Mouse (Mus musculus) urinary bladder, postnatal 36 days (tissue): ENCODE data around the gene Cend1.
"Not testable (repeated sequence)": the region's sequence is repeated elsewhere in the genome, so short reads cannot be mapped to it uniquely, and the experiment has no call there.

Experiments
- DNase-seq, 2 experiments: peaks; one replicate each; pipeline ENCODE4 v3.0.0; 2022; ENCODE audit warnings: low spot score in 2 of 2, mixed read lengths in 1 of 2

Cend1 gene

GRCm38 (mm10) chr7:141464603-141465201 lies 35.4 kb upstream of the Cend1 start:
- DNase-seq = no peak

GRCm38 (mm10) chr7:141463824-141464602 lies 34.7 kb upstream of the Cend1 start:
- DNase-seq = no peak

- DNase-seq = no peak
Measured at GRCm38 (mm10) chr7:141462333-141462821, 33.1 kb upstream of the Cend1 start.

GRCm38 (mm10) chr7:141461521-141462332 lies 32.4 kb upstream of the Cend1 start:
- DNase-seq = no peak

GRCm38 (mm10) chr7:141460391-141461113 lies 31.3 kb upstream of the Cend1 start, which contains the start of gene Cracr2b:
TSS of gene Cracr2b (plus strand) at chr7:141461094.
- DNase-seq = peak in 1 of 2 experiments; percentile 44

GRCm38 (mm10) chr7:141460001-141460390 lies 30.7 kb upstream of the Cend1 start:
- no peak for DNase-seq

- no peak for DNase-seq
Measured at GRCm38 (mm10) chr7:141459301-141459711, 30.0 kb upstream of the Cend1 start.

GRCm38 (mm10) chr7:141458661-141459060 lies 29.4 kb upstream of the Cend1 start:
- DNase-seq = no peak

GRCm38 (mm10) chr7:141457986-141458660 lies 28.8 kb upstream of the Cend1 start:
- no peak for DNase-seq

- no peak for DNase-seq
Measured at GRCm38 (mm10) chr7:141457236-141457635, 27.9 kb upstream of the Cend1 start.

GRCm38 (mm10) chr7:141456739-141457138 lies 27.4 kb upstream of the Cend1 start:
- peak in 1 of 2 experiments; percentile 78 for DNase-seq

GRCm38 (mm10) chr7:141455610-141456314 lies 26.5 kb upstream of the Cend1 start:
- peak in 1 of 2 experiments; percentile 82 for DNase-seq

- DNase-seq = peak; percentile 92 to 97
Measured at GRCm38 (mm10) chr7:141454967-141455551, 25.8 kb upstream of the Cend1 start, which contains the start of gene Pnpla2. TSS of gene Pnpla2 (plus strand) at chr7:141455198.

GRCm38 (mm10) chr7:141453636-141454035 lies 24.3 kb upstream of the Cend1 start:
- no peak for DNase-seq

- no peak for DNase-seq
Measured at GRCm38 (mm10) chr7:141451928-141452327, 22.6 kb upstream of the Cend1 start.

- DNase-seq = peak; percentile 90 to 94
Measured at GRCm38 (mm10) chr7:141447110-141447991, 18.1 kb upstream of the Cend1 start, which contains the start of gene Rplp2. TSS of gene Rplp2 (plus strand) at chr7:141447370.

- not testable (repeated sequence) for DNase-seq
Measured at GRCm38 (mm10) chr7:141446374-141446773, 17.1 kb upstream of the Cend1 start.

- peak in 1 of 2 experiments; percentile 69 for DNase-seq
Measured at GRCm38 (mm10) chr7:141443828-141444237, 14.5 kb upstream of the Cend1 start, which contains the start of gene Pidd1. TSS of gene Pidd1 (minus strand) at chr7:141444025.
